Mouse (Mus musculus) gastrocnemius, postnatal 14 days (tissue): Measurements from ENCODE around the gene Hk1. TPM values are rescaled to one million over a fixed set of nuclear protein-coding genes. Genes with fewer than 3 reads are reported as not detected.

ENCODE experiments used
- DNase-seq: peaks from one replicate; pipeline ENCODE4 v3.0.0; 2021; ENCODE audit warnings: mixed read lengths
- intact Hi-C: fragments of 180-260 bp; cut with DNase I; formaldehyde crosslinking; loops from one replicate; pipeline ENCODE4 v1.15.1; 2025; ENCODE audit warnings: low total_unique reads
- total RNA-seq, 2 experiments: library from RNA; stranded (reverse); gene quantifications; 2 replicates each; pipeline ENCODE4 v1.2.3; 2021

The Hk1 gene
- total RNA-seq, 2 experiments from 2014 or later, result 12.6 to 16.3 TPM

GRCm38 (mm10) chr10:62242896-62243295, 136.8 kb downstream of the Hk1 start:
- DNase-seq, result peak; percentile 29
- intact Hi-C loops, result loop anchor here (1.0 to 5.0 kb wide), 2 partner anchors 56 to 136 kb away; no protein-coding TSS in a partner anchor

DNA sequence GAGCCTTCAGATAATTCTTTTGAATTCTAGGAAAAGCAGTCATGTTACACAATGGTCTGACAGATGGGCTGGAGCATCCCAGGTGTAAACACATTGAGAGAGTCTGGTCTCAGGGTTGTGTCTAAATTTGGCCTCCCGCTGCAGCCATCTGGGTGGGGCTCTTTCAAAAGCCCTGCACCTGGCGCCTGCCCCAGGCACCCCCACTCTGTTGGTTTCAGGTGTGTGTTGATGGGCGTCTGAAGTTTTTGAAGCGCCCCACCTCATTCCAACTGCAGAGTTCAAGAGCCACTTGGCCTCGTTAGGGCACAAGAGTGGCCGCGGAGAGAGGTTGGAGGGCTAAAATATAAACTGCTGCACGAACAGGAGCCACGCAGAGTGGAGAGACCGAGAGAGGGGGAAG, 137.3 kb downstream of the Hk1 start:
- no peak for DNase-seq
- intact Hi-C loops, result loop anchor here (5.0 kb wide), 1 partner anchor 135 kb away; no protein-coding TSS in a partner anchor

DNA sequence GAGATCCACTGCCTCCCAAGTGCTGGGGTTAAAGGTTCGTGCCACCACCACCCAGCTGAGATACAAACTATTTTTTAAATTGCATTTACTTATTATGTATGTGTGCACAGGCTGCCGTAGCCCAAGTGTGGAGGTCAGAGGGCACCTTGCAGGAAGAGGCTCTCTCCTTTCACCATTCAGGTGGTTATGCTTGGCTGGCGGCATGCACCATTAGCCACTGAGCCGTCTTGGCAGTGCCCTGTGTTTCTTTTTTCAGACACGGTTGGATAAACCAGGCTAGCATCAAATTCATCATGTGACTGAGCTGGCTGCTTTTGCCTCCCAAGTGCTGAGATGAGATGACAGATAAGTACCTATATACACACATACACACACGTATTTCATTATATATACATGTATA, 140.4 kb downstream of the Hk1 start:
- DNase-seq, result peak; percentile 63
- intact Hi-C loops, result no loop called here

DNA sequence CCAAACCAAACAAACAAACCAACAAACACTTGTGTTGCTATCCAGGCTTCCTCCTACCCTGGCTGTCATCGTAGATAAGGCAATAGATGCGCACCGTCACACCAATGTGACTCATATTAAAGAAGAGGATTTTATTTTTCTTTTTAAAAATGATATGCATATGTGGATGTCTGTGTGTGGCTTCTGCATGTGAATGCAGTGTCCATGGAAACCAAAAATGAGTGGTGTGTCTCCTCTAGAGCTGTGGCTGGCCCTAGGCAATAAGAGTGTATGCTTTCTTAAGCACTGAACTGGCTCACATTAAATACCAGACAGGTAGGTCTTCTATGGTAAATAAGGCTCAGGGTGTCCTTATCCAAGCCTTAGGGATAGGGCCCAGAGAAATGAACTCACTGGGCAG, 141.0 kb downstream of the Hk1 start:
- DNase-seq, result no peak
- intact Hi-C loops, result no loop called here

GRCm38 (mm10) chr10:62237205-62237604, 142.5 kb downstream of the Hk1 start:
- no peak for DNase-seq
- intact Hi-C loops, result no loop called here

- intact Hi-C loops, result no loop called here
These were observed 143.5 kb downstream of the Hk1 start for GRCm38 (mm10) chr10:62236165-62236564.

DNA sequence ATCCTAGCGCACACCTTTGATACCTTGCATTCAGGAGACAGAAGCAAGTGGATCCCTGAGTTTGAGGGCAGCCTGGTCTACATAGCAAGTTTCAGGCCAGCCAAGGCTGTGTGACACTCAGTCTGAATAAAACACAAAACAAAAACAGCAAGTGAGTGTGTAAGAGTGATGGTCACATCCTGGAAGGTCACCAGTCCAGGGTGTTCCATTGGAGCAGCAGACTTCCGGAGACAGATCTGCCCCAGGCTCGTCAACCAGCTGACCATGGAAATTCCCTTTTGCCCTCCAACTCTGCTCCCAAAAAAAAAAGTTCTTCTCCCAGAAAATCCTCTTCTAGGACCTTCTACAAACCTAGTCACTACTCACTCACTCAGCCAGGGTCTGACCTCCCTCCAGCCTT, 147.9 kb downstream of the Hk1 start:
- intact Hi-C loops, result no loop called here
- no peak for DNase-seq

More at GRCm38 (mm10) chr10:62236165-62236564, 143.5 kb downstream of the Hk1 start:
- DNase-seq, result no peak

GRCm38 (mm10) chr10:62231395-62231732, 148.3 kb downstream of the Hk1 start:
- intact Hi-C loops, result no loop called here
- no peak for DNase-seq

- intact Hi-C loops, result no loop called here
- peak; percentile 93 for DNase-seq
These were observed 148.9 kb downstream of the Hk1 start, which contains the start of gene Tspan15 for GRCm38 (mm10) chr10:62230708-62231394. Gene Tspan15, minus strand, starts transcription at chr10:62231251.

- peak; percentile 25 for DNase-seq
- intact Hi-C loops, result loop anchor here (5.0 kb wide), 1 partner anchor 36 kb away; no protein-coding TSS in a partner anchor
These were observed 151.6 kb downstream of the Hk1 start for GRCm38 (mm10) chr10:62228126-62228525.

DNA sequence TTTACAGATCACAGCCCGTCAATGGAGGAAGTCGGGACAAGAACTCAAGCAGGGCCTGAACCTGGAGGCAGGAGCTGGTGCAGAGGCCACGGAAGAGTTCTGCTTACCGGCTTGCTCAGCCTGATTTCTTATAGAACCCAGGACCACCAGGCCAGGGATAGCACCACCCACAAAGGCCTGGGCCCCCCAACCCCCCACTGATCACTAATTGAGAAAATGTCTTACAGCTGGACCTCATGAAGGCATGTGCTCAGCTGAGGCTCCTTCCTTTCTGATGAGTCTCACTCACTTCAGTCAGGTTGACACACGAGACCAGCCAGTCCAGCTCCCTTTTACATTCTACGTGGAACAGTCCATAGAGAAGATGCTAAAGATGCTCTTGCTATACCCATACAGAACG, 153.9 kb downstream of the Hk1 start:
- intact Hi-C loops, result loop anchor here (5.0 kb wide), 1 partner anchor 34 kb away; no protein-coding TSS in a partner anchor
- DNase-seq, result no peak

DNA sequence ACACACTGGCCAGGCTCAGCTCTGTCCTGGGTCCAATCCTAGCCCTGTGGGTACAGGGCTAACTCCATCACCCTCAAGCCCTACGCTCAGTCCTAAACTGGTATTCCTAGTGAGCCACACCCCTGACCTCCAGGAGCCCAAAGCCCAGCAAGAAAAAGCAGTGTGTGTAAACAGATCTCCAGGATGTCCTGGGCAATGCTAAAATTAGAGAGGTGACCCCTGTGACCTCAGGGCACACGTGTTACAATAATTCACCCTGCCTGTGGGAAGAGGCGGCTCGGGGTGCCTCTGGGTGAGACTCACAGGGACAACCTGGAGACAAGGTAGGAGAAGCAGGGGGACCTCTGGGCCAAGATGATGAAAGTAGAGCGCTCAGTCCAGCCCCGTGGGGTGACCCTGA, 155.5 kb downstream of the Hk1 start:
- DNase-seq, result peak; percentile 34
- intact Hi-C loops, result no loop called here

DNA sequence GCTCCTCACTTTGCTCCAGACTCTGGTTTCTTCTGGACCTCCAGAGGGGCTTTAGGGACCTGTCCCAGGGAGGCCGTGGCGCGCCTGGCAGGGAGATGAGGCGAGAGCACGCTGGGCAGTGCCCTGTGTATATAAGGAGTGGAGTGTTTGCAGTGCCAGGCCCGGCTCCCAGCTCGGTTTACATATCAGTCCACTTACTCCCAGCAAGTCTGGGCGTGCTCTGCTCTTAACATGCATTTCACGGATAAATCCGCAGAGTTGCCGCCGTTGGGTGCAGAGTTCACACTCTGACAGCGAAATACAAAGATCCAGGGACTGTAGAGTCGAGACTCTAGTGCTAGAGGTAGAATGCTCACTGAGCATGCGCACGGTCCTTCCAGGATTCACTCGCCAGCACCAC, 156.9 kb downstream of the Hk1 start:
- intact Hi-C loops, result no loop called here
- peak; percentile 35 for DNase-seq

- DNase-seq, result no peak
- intact Hi-C loops, result no loop called here
These were observed 158.1 kb downstream of the Hk1 start for GRCm38 (mm10) chr10:62221647-62222046.

- intact Hi-C loops, result no loop called here
- no peak for DNase-seq
These were observed 158.8 kb downstream of the Hk1 start for GRCm38 (mm10) chr10:62220732-62221514.

Other genes starting within 250 kb of the Hk1 start
- not detected for gene Neurog3, start 246.8 kb downstream of the Hk1 start, total RNA-seq
- 1 to 10 TPM in 1 of 2 experiments, under 1 TPM in 1; 0.38 to 1.4 TPM for gene Fam241b, start 236.0 kb downstream of the Hk1 start, total RNA-seq
- gene Tspan15, start 148.7 kb downstream of the Hk1 start, total RNA-seq, result 10 to 100 TPM; 11.4 TPM
- gene Tacr2, start 127.5 kb downstream of the Hk1 start, total RNA-seq, result not detected
- gene Hkdc1, start 42.6 kb upstream of the Hk1 start, total RNA-seq, result under 1 TPM; 0.09 to 0.14 TPM
- gene 4930507D05Rik, start 69.6 kb upstream of the Hk1 start, total RNA-seq, result under 1 TPM; 0.16 to 0.23 TPM
- gene Supv3l1, start 69.8 kb upstream of the Hk1 start, total RNA-seq, result 10 to 100 TPM; 16.3 to 17.6 TPM
- gene Vps26a, start 106.9 kb upstream of the Hk1 start, total RNA-seq, result 10 to 100 TPM; 26.3 to 26.6 TPM
- gene Srgn, start 147.5 kb upstream of the Hk1 start, total RNA-seq, result 10 to 100 TPM; 11.8 to 14.0 TPM
- 10 to 100 TPM; 21.6 to 22.8 TPM for gene Kif1bp, start 198.5 kb upstream of the Hk1 start, total RNA-seq
- 10 to 100 TPM; 25.1 to 34.3 TPM for gene Ddx21, start 222.4 kb upstream of the Hk1 start, total RNA-seq